Mouse (Mus musculus): ENCODE measurements around the gene Tsen54.

Tsen54 gene

GRCm38 (mm10) chr11:115814605-115815450 is at the start of gene Tsen54:
Gene Tsen54 (plus strand): TSS chr11:115814724.
- DNase-seq (ENCODE audit: low read depth, low spot score) = peak; percentile 89

GRCm38 (mm10) chr11:115765103-115765606 is 49.4 kb upstream of the Tsen54 start, which contains the start of gene Tmem94:
Gene Tmem94 (plus strand): TSS chr11:115765433.
- peak; percentile 98 for DNase-seq (ENCODE audit: low read depth, low spot score)

GRCm38 (mm10) chr11:115765607-115766141 is 48.9 kb upstream of the Tsen54 start:
- no peak for DNase-seq (ENCODE audit: low read depth, low spot score)

GRCm38 (mm10) chr11:115766356-115766943 is 48.1 kb upstream of the Tsen54 start:
- no peak for DNase-seq (ENCODE audit: low read depth, low spot score)

- DNase-seq (ENCODE audit: low read depth, low spot score) = no peak
These were observed 47.5 kb upstream of the Tsen54 start for GRCm38 (mm10) chr11:115766981-115767380.

- no peak for DNase-seq (ENCODE audit: low read depth, low spot score)
These were observed 45.6 kb upstream of the Tsen54 start for GRCm38 (mm10) chr11:115768896-115769295.

GRCm38 (mm10) chr11:115774653-115775052 is 39.9 kb upstream of the Tsen54 start:
- DNase-seq (ENCODE audit: low read depth, low spot score) = no peak

GRCm38 (mm10) chr11:115775821-115776665 is 38.5 kb upstream of the Tsen54 start:
- no peak for DNase-seq (ENCODE audit: low read depth, low spot score)

GRCm38 (mm10) chr11:115776954-115777353 is 37.6 kb upstream of the Tsen54 start:
- no peak for DNase-seq (ENCODE audit: low read depth, low spot score)

GRCm38 (mm10) chr11:115777487-115778335 is 36.8 kb upstream of the Tsen54 start:
- no peak for DNase-seq (ENCODE audit: low read depth, low spot score)

GRCm38 (mm10) chr11:115779038-115779571 is 35.4 kb upstream of the Tsen54 start:
- DNase-seq (ENCODE audit: low read depth, low spot score) = no peak

GRCm38 (mm10) chr11:115780141-115781070 is 34.1 kb upstream of the Tsen54 start:
- DNase-seq (ENCODE audit: low read depth, low spot score) = no peak

GRCm38 (mm10) chr11:115786473-115786872 is 28.1 kb upstream of the Tsen54 start:
- DNase-seq (ENCODE audit: low read depth, low spot score) = no peak

- no peak for DNase-seq (ENCODE audit: low read depth, low spot score)
These were observed 24.7 kb upstream of the Tsen54 start for GRCm38 (mm10) chr11:115789787-115790186.

GRCm38 (mm10) chr11:115791919-115792318 is 22.6 kb upstream of the Tsen54 start:
- DNase-seq (ENCODE audit: low read depth, low spot score) = no peak

GRCm38 (mm10) chr11:115792353-115792752 is 22.2 kb upstream of the Tsen54 start:
- no peak for DNase-seq (ENCODE audit: low read depth, low spot score)

- DNase-seq (ENCODE audit: low read depth, low spot score) = no peak
These were observed 17.6 kb upstream of the Tsen54 start for GRCm38 (mm10) chr11:115796898-115797297.

GRCm38 (mm10) chr11:115797665-115798064 is 16.9 kb upstream of the Tsen54 start:
- DNase-seq (ENCODE audit: low read depth, low spot score) = no peak

- no peak for DNase-seq (ENCODE audit: low read depth, low spot score)
These were observed 13.5 kb upstream of the Tsen54 start for GRCm38 (mm10) chr11:115800981-115801380.
